In the genomic region with DNA sequence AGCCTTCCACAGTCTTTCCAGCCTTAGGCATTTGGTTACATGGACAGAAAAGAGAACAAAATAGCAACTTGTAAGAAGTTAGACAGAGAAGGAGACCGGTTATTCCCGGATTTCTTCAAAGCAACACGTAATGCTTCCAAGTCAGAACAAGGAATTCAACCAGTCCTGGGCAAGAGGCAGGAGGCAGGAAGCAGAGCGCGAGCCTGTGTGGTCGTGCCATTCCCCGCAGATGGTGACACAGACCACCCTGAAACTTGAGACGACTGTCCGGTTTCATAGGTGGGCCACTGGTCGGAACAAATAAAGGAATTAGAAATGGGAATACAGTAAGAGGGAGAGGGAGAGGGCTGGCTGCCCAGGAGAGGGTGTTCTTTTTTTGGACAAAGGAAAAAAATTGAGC, we compare ENCODE assay signal across 18 mouse cellular contexts. TPM values are rescaled to one million over a fixed set of nuclear protein-coding genes. Genes with fewer than 3 reads are reported as not detected.
DNase-seq lines count a peak whose midpoint lies in the region; ATAC-seq lines count a peak whose summit lies in the region.
"Had no signal": no experiment of that assay in that cellular context is flagged by ENCODE, and none has a peak within 500 bp of the region (broad histone marks: within the 10 kb centered on the region; RNA-seq: fewer than 3 reads in every experiment).

No protein-coding gene starts in this region.

- no peaks in the 10 kb centered on the region for H3K36me3 ChIP-seq in heart, embryonic 15.5 days
- H3K36me3 ChIP-seq in liver, embryonic 11.5 days (ENCODE audit: control insufficient read depth, insufficient read depth, low read length), result no peaks in the 10 kb centered on the region
- no peaks in the 10 kb centered on the region for H3K36me3 ChIP-seq in macrophage (ENCODE audit: inconsistent target)
- H3K36me3 ChIP-seq: hindbrain, embryonic 13.5 days; limb, embryonic 15.5 days had no signal

- peak overlapping the region; percentile 86 for H3K27ac ChIP-seq in heart, embryonic 15.5 days
- peak overlapping the region; percentile 41 for H3K27ac ChIP-seq in liver, embryonic 11.5 days (ENCODE audit: low read depth, low read length)
- H3K27ac ChIP-seq in macrophage, result peak overlapping the region; percentile 52
- H3K27ac ChIP-seq: hindbrain, embryonic 13.5 days; limb, embryonic 15.5 days; stomach, postnatal 0 days had no signal

- intact Hi-C loops in heart, postnatal 10 days (cut with DNase I), result no loop called here
- intact Hi-C loops in gastrocnemius, postnatal 36 days (cut with DNase I), result no loop called here

- DNase-seq in embryo, embryonic 11 days, result peak; percentile 37
- no peak for DNase-seq in embryo, embryonic 9.5 days (ENCODE audit: extremely low spot score)
- DNase-seq in heart, postnatal 10 days, result no peak
- DNase-seq in liver, embryonic 11.5 days (ENCODE audit: low spot score), result no peak
- DNase-seq in liver, result no peak
- DNase-seq in gastrocnemius, postnatal 36 days, result no peak
- DNase-seq: cerebellum, postnatal 10 days; gastrocnemius, postnatal 10 days; kidney, postnatal 36 days; layer of hippocampus, adult 9-11 months had no signal

- H3K4me1 ChIP-seq in heart, embryonic 15.5 days (replicated peaks), result peaks cover 33% of the 10 kb centered on the region
- H3K4me1 ChIP-seq in liver, embryonic 11.5 days (replicated peaks; ENCODE audit: control insufficient read depth, insufficient read depth, low read length), result peaks cover 15% of the 10 kb centered on the region
- H3K4me1 ChIP-seq: hindbrain, embryonic 13.5 days had no signal

- ATAC-seq in heart, embryonic 15.5 days (replicated peaks; ENCODE audit: insufficient number of reproducible peaks, insufficient read depth, low FRiP score, low read depth), result no peak
- ATAC-seq in liver, embryonic 11.5 days (replicated peaks; ENCODE audit: low FRiP score), result no peak
- ATAC-seq: lung, postnatal 0 days; midbrain, embryonic 16.5 days had no signal

- H3K9ac ChIP-seq in heart, embryonic 15.5 days, result no peak overlapping the region
- H3K9ac ChIP-seq in liver, embryonic 11.5 days (ENCODE audit: low read depth, low read length), result no peak overlapping the region; the same call in 1 of the 2 replicates
- H3K9ac ChIP-seq: hindbrain, embryonic 13.5 days; limb, embryonic 15.5 days had no signal

- no peaks in the 10 kb centered on the region for H3K79me2 ChIP-seq in macrophage (ENCODE audit: inconsistent target)

- no peak overlapping the region for H3K4me3 ChIP-seq in heart, embryonic 15.5 days
- H3K4me3 ChIP-seq in liver, embryonic 11.5 days (ENCODE audit: low read depth, low read length), result no peak overlapping the region
- H3K4me3 ChIP-seq in macrophage (ENCODE audit: inconsistent target), result no peak overlapping the region
- H3K4me3 ChIP-seq: hindbrain, embryonic 13.5 days; limb, embryonic 15.5 days had no signal

- WGBS in heart, embryonic 15.5 days, result 21% methylated on average over 10 of the region's 10 CpGs
- 49% methylated on average over 10 of the region's 10 CpGs for WGBS in liver, embryonic 11.5 days
- whole genome bisulfite sequencing in macrophage (ENCODE audit: missing documents), result 75% methylated on average over 10 of the region's 10 CpGs

- no peaks in the 10 kb centered on the region for H3K9me3 ChIP-seq in heart, embryonic 15.5 days (replicated peaks)
- no peaks in the 10 kb centered on the region for H3K9me3 ChIP-seq in liver, embryonic 11.5 days (ENCODE audit: control insufficient read depth, low read length)
- H3K9me3 ChIP-seq: hindbrain, embryonic 13.5 days; limb, embryonic 15.5 days had no signal

- peak overlapping the region; percentile 28 for H3K4me2 ChIP-seq in heart, embryonic 15.5 days
- no peak overlapping the region for H3K4me2 ChIP-seq in liver, embryonic 11.5 days
- H3K4me2 ChIP-seq: hindbrain, embryonic 13.5 days; limb, embryonic 15.5 days had no signal

- H3K27me3 ChIP-seq in heart, embryonic 15.5 days, result no peaks in the 10 kb centered on the region
- no peaks in the 10 kb centered on the region for H3K27me3 ChIP-seq in liver, embryonic 11.5 days (replicated peaks; ENCODE audit: control insufficient read depth, insufficient read depth, low read length)
- H3K27me3 ChIP-seq: limb, embryonic 15.5 days had no signal

RNA-seq across cellular contexts. Expression of gene Syk, which starts 6.1 kb away (rescaled TPM):
- 6.8 and 8.7 TPM in 2 replicates for polyA plus RNA-seq in heart, embryonic 15.5 days (2015; fragmentation: Nextera tagmentation; extraction: Ambion mirVana)
- total RNA-seq in heart, postnatal 10 days (2021), result 10 to 100 TPM; 17.6 to 22.0 TPM
- polyA plus RNA-seq in liver, embryonic 11.5 days (2014; fragmentation: Nextera tagmentation; extraction: Ambion mirVana), result 10.1 and 10.7 TPM in 2 replicates
- 1,000 to 10,000 TPM in 18 of 26 experiments, 100 to 1,000 TPM in 8; 824 to 3,159 (median 1,302) TPM for total RNA-seq in macrophage (2018; cell fraction: chromatin; rRNA removed)
- total RNA-seq in macrophage (2018; cell fraction: cytosol; rRNA removed), result 100 to 1,000 TPM; 254 to 524 (median 295) TPM
- 1,000 to 10,000 TPM in 13 of 26 experiments, 100 to 1,000 TPM in 13; 380 to 1,577 (median 999) TPM for total RNA-seq in macrophage (2018; cell fraction: nucleus; rRNA removed)
- polyA plus RNA-seq in macrophage (2018), result 133 to 298 TPM (median 216 TPM) in 3 replicates
- total RNA-seq in gastrocnemius, postnatal 36 days (2021), result 1 to 10 TPM; 2.1 to 3.5 TPM

RNA-seq across cellular contexts. Expression of gene Diras2, which starts 45.8 kb away (rescaled TPM):
- polyA plus RNA-seq in heart, embryonic 15.5 days (2015; fragmentation: Nextera tagmentation; extraction: Ambion mirVana), result 0.33 and 1.1 TPM in 2 replicates
- 1 to 10 TPM in 1 of 2 experiments, under 1 TPM in 1; 0.79 to 1.4 TPM for total RNA-seq in heart, postnatal 10 days (2021)
- 0.05 and 0.10 TPM in 2 replicates for polyA plus RNA-seq in liver, embryonic 11.5 days (2014; fragmentation: Nextera tagmentation; extraction: Ambion mirVana)
- total RNA-seq in macrophage (2018; cell fraction: chromatin; rRNA removed), result under 1 TPM in 13 of 26 experiments, not detected in 13; 0.10 to 0.34 (median 0.22) TPM
- total RNA-seq in macrophage (2018; cell fraction: cytosol; rRNA removed), result under 1 TPM; 0.05 to 0.49 (median 0.20) TPM
- total RNA-seq in macrophage (2018; cell fraction: nucleus; rRNA removed), result under 1 TPM in 18 of 26 experiments, not detected in 8; 0.06 to 0.39 (median 0.20) TPM
- polyA plus RNA-seq in macrophage (2018), result 0.11 to 0.42 TPM (median 0.29 TPM) in 3 replicates
- under 1 TPM; 0.05 to 0.10 TPM for total RNA-seq in gastrocnemius, postnatal 36 days (2021)
- total RNA-seq: MEL had no signal

Comparison
In these comparisons a context has a peak if more than half of its experiments do, and no peak if none do; other contexts are left out.
1. RNA of gene Syk, which starts 6.1 kb away (polyA plus RNA-seq): 133 to 298 TPM in macrophage; 10.1 to 10.7 TPM in liver, embryonic 11.5 days and 6.8 to 8.7 TPM in heart, embryonic 15.5 days; every median in the first group is over 10 times any median in the second.
2. Peak in every context shown above with its lines, with median percentiles within 50 percentile points of each other: H3K27ac ChIP-seq.